Mouse (Mus musculus) CD4-positive, CD25-positive, alpha-beta regulatory T cell, adult 4 months (primary cell): Measurements from ENCODE around the gene Gm45618. TPM values are rescaled to one million over a fixed set of nuclear protein-coding genes. Genes with fewer than 3 reads are reported as not detected.
"Not testable (repeated sequence)": the region's sequence is repeated elsewhere in the genome, so short reads cannot be mapped to it uniquely, and the experiment has no call there.

Source experiments
- ATAC-seq: one replicate; pipeline ENCODE4 v1.8.0; 2017
- polyA plus RNA-seq, 2 experiments: library from polyadenylated mRNA; unstranded; fragments of 100-300 nt; shearing (Covaris generic); gene quantifications; one replicate each; pipeline ENCODE4 v1.2.1; 2017

The Gm45618 gene
- not detected for polyA plus RNA-seq

GRCm38 (mm10) chr7:142120629-142121028, at the start of gene Gm45618:
Gene Gm45618, minus strand, starts transcription at chr7:142120729.
- not testable (repeated sequence) for ATAC-seq

GRCm38 (mm10) chr7:142169836-142170235, 49.3 kb upstream of the Gm45618 start:
- no peak for ATAC-seq

GRCm38 (mm10) chr7:142165639-142166038, 45.1 kb upstream of the Gm45618 start, which contains the start of gene Gm4553:
Gene Gm4553, minus strand, starts transcription at chr7:142165739.
- ATAC-seq: not testable (repeated sequence)

GRCm38 (mm10) chr7:142159366-142159765, 38.8 kb upstream of the Gm45618 start:
- ATAC-seq: no peak

- ATAC-seq: not testable (repeated sequence)
Observed at GRCm38 (mm10) chr7:142157013-142157412, 36.5 kb upstream of the Gm45618 start, which contains the start of gene Gm29735. Gene Gm29735, minus strand, starts transcription at chr7:142157113.

GRCm38 (mm10) chr7:142155308-142155707, 34.8 kb upstream of the Gm45618 start:
- ATAC-seq: no peak

- no peak for ATAC-seq
Observed at GRCm38 (mm10) chr7:142152191-142152590, 31.7 kb upstream of the Gm45618 start.

- no peak for ATAC-seq
Observed at GRCm38 (mm10) chr7:142148633-142149032, 28.1 kb upstream of the Gm45618 start.

- peak; percentile 45 for ATAC-seq
Observed at GRCm38 (mm10) chr7:142146033-142146432, 25.5 kb upstream of the Gm45618 start.

GRCm38 (mm10) chr7:142145413-142145940, 24.9 kb upstream of the Gm45618 start:
- no peak for ATAC-seq

GRCm38 (mm10) chr7:142144507-142144906, 24.0 kb upstream of the Gm45618 start, which contains the start of gene Gm45337:
Gene Gm45337, minus strand, starts transcription at chr7:142144607.
- no peak for ATAC-seq

- not testable (repeated sequence) for ATAC-seq
Observed at GRCm38 (mm10) chr7:142143506-142144010, 23.0 kb upstream of the Gm45618 start.

GRCm38 (mm10) chr7:142140696-142141095, 20.2 kb upstream of the Gm45618 start:
- ATAC-seq: no peak

- not testable (repeated sequence) for ATAC-seq
Observed at GRCm38 (mm10) chr7:142135934-142136333, 15.4 kb upstream of the Gm45618 start, which contains the start of gene Gm39115. Gene Gm39115, minus strand, starts transcription at chr7:142136034.

- ATAC-seq: no peak
Observed at GRCm38 (mm10) chr7:142134206-142134995, 13.9 kb upstream of the Gm45618 start.

GRCm38 (mm10) chr7:142128843-142129242, 8.3 kb upstream of the Gm45618 start:
- no peak for ATAC-seq

- ATAC-seq: no peak
Observed at GRCm38 (mm10) chr7:142119632-142120031, 897 bp downstream of the Gm45618 start.

- ATAC-seq: no peak
Observed at GRCm38 (mm10) chr7:142104747-142105146, 15.8 kb downstream of the Gm45618 start.

- peak; percentile 60 for ATAC-seq
Observed at GRCm38 (mm10) chr7:142097776-142098175, 22.8 kb downstream of the Gm45618 start.

GRCm38 (mm10) chr7:142096701-142097100, 23.8 kb downstream of the Gm45618 start:
- no peak for ATAC-seq

- peak; percentile 89 for ATAC-seq
Observed at GRCm38 (mm10) chr7:142095183-142095931, 25.2 kb downstream of the Gm45618 start, which contains the start of gene Dusp8. Gene Dusp8, minus strand, starts transcription at chr7:142095843.

- ATAC-seq: peak; percentile 9
Observed at GRCm38 (mm10) chr7:142094301-142095143, 26.0 kb downstream of the Gm45618 start.
